Mouse (Mus musculus): Measurements from ENCODE around the gene Pgbd5.

GRCm38 (mm10) chr8:124331706-124332105 lies 107.8 kb downstream of the Pgbd5 start:
- TF ChIP-seq POLR2A (IDR thresholded peaks at IDR 0.05; ENCODE audit: borderline replicate concordance, control insufficient read depth, low read depth, low read length) (no peak), CTCF (IDR thresholded peaks at IDR 0.05; ENCODE audit: control insufficient read depth, insufficient read depth, low read length) (no peak)
